ENCODE assay signal across 8 mouse cellular contexts in genomic region chr15:86184071-86184470, GRCm38 (mm10). TPM values are rescaled to one million over a fixed set of nuclear protein-coding genes. Genes with fewer than 3 reads are reported as not detected.
DNase-seq lines count a peak whose midpoint lies in the region; ATAC-seq and TF ChIP-seq lines count a peak whose summit lies in the region.

No protein-coding gene starts in this region.

- no peak for TF ChIP-seq POLR2A in CH12.LX (IDR thresholded peaks at IDR 0.05; ENCODE audit: low read depth, low read length)

- H3K4me2 ChIP-seq in heart, embryonic 11.5 days, result peak overlapping the region; percentile 70
- peak overlapping the region; percentile 68 for H3K4me2 ChIP-seq in CH12.LX (ENCODE audit: insufficient read depth, low read depth, poor library complexity, severe bottlenecking)
- peak overlapping the region; percentile 85 for H3K4me2 ChIP-seq in heart, embryonic 15.5 days
- H3K4me2 ChIP-seq in liver, embryonic 15.5 days, result peak overlapping the region; percentile 79

- no peaks in the 10 kb centered on the region for H3K36me3 ChIP-seq in heart, embryonic 11.5 days (ENCODE audit: control insufficient read depth, insufficient read depth, low read length)
- H3K36me3 ChIP-seq in CH12.LX (replicated peaks in 1 of 2; ENCODE audit: control insufficient read depth in 1 of 2, insufficient read depth in 1 of 2, low read length in 1 of 2), result no peaks in the 10 kb centered on the region
- no peaks in the 10 kb centered on the region for H3K36me3 ChIP-seq in heart, embryonic 15.5 days
- H3K36me3 ChIP-seq in liver, embryonic 15.5 days (replicated peaks), result no peaks in the 10 kb centered on the region

- dilution Hi-C loops in CH12.LX (cut with MboI; ENCODE audit: extremely low pct_ligation_motif_present, extremely low pct_unique_long_range_greater_than_20kb, low sequenced_read_pairs), result no loop called here

- H3K4me1 ChIP-seq in heart, embryonic 11.5 days (ENCODE audit: control insufficient read depth, insufficient read depth, low read length), result peaks cover 28% of the 10 kb centered on the region
- H3K4me1 ChIP-seq in CH12.LX (ENCODE audit: control insufficient read depth in 1 of 2, insufficient read depth in 2 of 2), result peaks cover 20 to 55% of the 10 kb centered on the region in 2 experiments
- H3K4me1 ChIP-seq in heart, embryonic 15.5 days (replicated peaks), result peaks cover 59% of the 10 kb centered on the region
- H3K4me1 ChIP-seq in liver, embryonic 15.5 days (replicated peaks), result peaks cover 27% of the 10 kb centered on the region

- no peak for TF ChIP-seq CTCF in CH12.LX (conservative IDR thresholded peaks at IDR 0.05 in 1 of 2, IDR thresholded peaks at IDR 0.05 in 1 of 2; ENCODE audit: low read depth in 2 of 2, low read length in 2 of 2)

- TF ChIP-seq RAD21 in CH12.LX (IDR thresholded peaks at IDR 0.05; ENCODE audit: low read depth, low read length), result no peak

- TF ChIP-seq EP300 in CH12.LX (IDR thresholded peaks at IDR 0.05; ENCODE audit: low read length), result no peak

- H3K79me2 ChIP-seq in CH12.LX (replicated peaks; ENCODE audit: control insufficient read depth, extremely low read depth, insufficient read depth, poor library complexity, severe bottlenecking), result no peaks in the 10 kb centered on the region; the same call in 1 of the 2 replicates

- H3K27me3 ChIP-seq in heart, embryonic 11.5 days (ENCODE audit: control insufficient read depth, insufficient read depth, low read length), result 0 out of 2 replicates have a peak, but pooled peaks cover 3% of the 10 kb centered on the region
- peaks cover 60% of the 10 kb centered on the region for H3K27me3 ChIP-seq in CH12.LX (replicated peaks)
- H3K27me3 ChIP-seq in heart, embryonic 15.5 days, result no peaks in the 10 kb centered on the region
- H3K27me3 ChIP-seq in liver, embryonic 15.5 days, result peaks cover 33% of the 10 kb centered on the region

- in situ Hi-C loops in CH12.LX (cut with MboI; ENCODE audit: low pct_ligation_motif_present, low pct_unique_long_range_greater_than_20kb, low sequenced_read_pairs), result no loop called here

- WGBS in heart, embryonic 11.5 days (ENCODE audit: insufficient replicate concordance), result 56% methylated on average over 5 of the region's 5 CpGs
- WGBS in heart, embryonic 15.5 days, result 52% methylated on average over 5 of the region's 5 CpGs
- 43% methylated on average over 5 of the region's 5 CpGs for WGBS in liver, embryonic 15.5 days (ENCODE audit: insufficient replicate concordance)

- H3K27ac ChIP-seq in heart, embryonic 11.5 days (ENCODE audit: low read depth, low read length), result no peak overlapping the region
- no peak overlapping the region for H3K27ac ChIP-seq in CH12.LX (ENCODE audit: insufficient read depth, low read depth)
- H3K27ac ChIP-seq in heart, embryonic 15.5 days, result peak overlapping the region; percentile 97; the same call in 1 of the 2 replicates
- H3K27ac ChIP-seq in liver, embryonic 15.5 days (replicated peaks), result no peak overlapping the region

- DNase-seq in heart, adult 9 months (ENCODE audit: low spot score in 2 of 2), result no peak
- no peak for DNase-seq in CH12.LX (ENCODE audit: extremely low read depth)
- DNase-seq in embryo, embryonic 11 days, result no peak
- DNase-seq in frontal cortex, postnatal 25 days (ENCODE audit: low spot score in 2 of 2), result no peak
- no peak for DNase-seq in urinary bladder, postnatal 10 days (ENCODE audit: low spot score)

- peak overlapping the region; percentile 75; the same call in 1 of the 2 replicates for H3K4me3 ChIP-seq in heart, embryonic 11.5 days (ENCODE audit: low read depth, low read length)
- H3K4me3 ChIP-seq in CH12.LX (replicated peaks in 1 of 3; ENCODE audit: low read depth in 2 of 3, low read length in 2 of 3, poor library complexity in 1 of 3), result peak overlapping the region in 2 of 3 experiments; percentile 18 to 69
- H3K4me3 ChIP-seq in heart, embryonic 15.5 days, result peak overlapping the region; percentile 76
- H3K4me3 ChIP-seq in liver, embryonic 15.5 days (replicated peaks), result peak overlapping the region; percentile 65; the same call in 1 of the 2 replicates

- ATAC-seq in heart, embryonic 11.5 days (replicated peaks; ENCODE audit: insufficient number of reproducible peaks, low FRiP score, low TSS enrichment), result no peak
- no peak for ATAC-seq in heart, embryonic 15.5 days (replicated peaks; ENCODE audit: insufficient number of reproducible peaks, insufficient read depth, low FRiP score, low read depth)
- ATAC-seq in liver, embryonic 15.5 days (ENCODE audit: insufficient read depth), result no peak

- H3K9ac ChIP-seq in heart, embryonic 11.5 days (ENCODE audit: low read depth, low read length), result peak overlapping the region; percentile 90
- peak overlapping the region; percentile 91; the same call in 1 of the 2 replicates for H3K9ac ChIP-seq in CH12.LX (ENCODE audit: insufficient read depth, low read depth)
- 0 out of 2 replicates have a peak overlapping the region, but pooled peaks have one; percentile 97 for H3K9ac ChIP-seq in heart, embryonic 15.5 days
- H3K9ac ChIP-seq in liver, embryonic 15.5 days, result no peak overlapping the region

- no peaks in the 10 kb centered on the region for H3K9me3 ChIP-seq in heart, embryonic 11.5 days (replicated peaks; ENCODE audit: control insufficient read depth, low read length)
- H3K9me3 ChIP-seq in CH12.LX (replicated peaks; ENCODE audit: low read length), result no peaks in the 10 kb centered on the region
- no peaks in the 10 kb centered on the region for H3K9me3 ChIP-seq in heart, embryonic 15.5 days (replicated peaks)
- no peaks in the 10 kb centered on the region for H3K9me3 ChIP-seq in liver, embryonic 15.5 days (replicated peaks)

TF ChIP-seq in CH12.LX, 34 proteins besides CTCF, POLR2A, EP300 and RAD21:
- TF ChIP-seq IRF4 (IDR thresholded peaks at IDR 0.05; ENCODE audit: low read depth, low read length) (no peak), BHLHE40 (IDR thresholded peaks at IDR 0.05; ENCODE audit: low read depth, low read length) (no peak), NELFE (IDR thresholded peaks at IDR 0.05; ENCODE audit: low read depth, low read length) (no peak), E2F4 (IDR thresholded peaks at IDR 0.05; ENCODE audit: insufficient replicate concordance, low read depth, low read length) (no peak), PAX5 (IDR thresholded peaks at IDR 0.05; ENCODE audit: low read length) (no peak), USF2 (conservative IDR thresholded peaks at IDR 0.05; ENCODE audit: low read depth, low read length) (no peak), CHD2 (IDR thresholded peaks at IDR 0.05; ENCODE audit: low read length) (no peak), SIN3A (IDR thresholded peaks at IDR 0.05; ENCODE audit: low read length) (no peak), ZKSCAN1 (IDR thresholded peaks at IDR 0.05; ENCODE audit: borderline replicate concordance, low read depth, low read length) (no peak), TBP (conservative IDR thresholded peaks at IDR 0.05; ENCODE audit: low read depth, low read length) (no peak), ZNF384 (IDR thresholded peaks at IDR 0.05; ENCODE audit: low read depth, low read length) (no peak), MAZ (IDR thresholded peaks at IDR 0.05; ENCODE audit: low read depth, low read length) (no peak), CHD1 (IDR thresholded peaks at IDR 0.05; ENCODE audit: low read depth, low read length) (no peak), NRF1 (IDR thresholded peaks at IDR 0.05; ENCODE audit: low read depth, low read length) (no peak), ZMIZ1 (IDR thresholded peaks at IDR 0.05; ENCODE audit: low read depth, low read length) (no peak), MAX (IDR thresholded peaks at IDR 0.05; ENCODE audit: low read length) (no peak)
TF ChIP-seq in CH12.LX: peak in this region for 0.

RNA-seq across cellular contexts. Expression of gene Cerk, which starts 1.9 kb away (rescaled TPM):
- polyA plus RNA-seq in heart, embryonic 11.5 days (2014; fragmentation: Nextera tagmentation; extraction: Ambion mirVana), result 10.1 and 10.6 TPM in 2 replicates
- 8.8 and 10.3 TPM in 2 replicates for total RNA-seq in CH12.LX (2012; rRNA removed)
- total RNA-seq in CH12.LX (2014; rRNA removed), result 3.7 and 4.4 TPM in 2 replicates
- 2.2 and 2.5 TPM in 2 replicates for polyA plus RNA-seq in CH12.LX (2012; ENCODE audit: insufficient read length, low read depth)
- 13.2 and 17.9 TPM in 2 replicates for polyA plus RNA-seq in heart, embryonic 15.5 days (2015; fragmentation: Nextera tagmentation; extraction: Ambion mirVana)
- 4.1 and 4.8 TPM in 2 replicates for polyA plus RNA-seq in liver, embryonic 15.5 days (2015; fragmentation: Nextera tagmentation; extraction: Ambion mirVana)

RNA-seq across cellular contexts. Expression of gene Tbc1d22a, which starts 30.2 kb away (rescaled TPM):
- polyA plus RNA-seq in heart, embryonic 11.5 days (2014; fragmentation: Nextera tagmentation; extraction: Ambion mirVana), result 6.0 and 7.3 TPM in 2 replicates
- total RNA-seq in CH12.LX (2012; rRNA removed) (15.0 and 20.2 TPM in 2 replicates), CH12.LX (2014; rRNA removed) (19.4 and 21.1 TPM in 2 replicates)
- polyA plus RNA-seq in CH12.LX (2012; ENCODE audit: insufficient read length, low read depth), result 16.5 and 17.6 TPM in 2 replicates
- 9.2 and 12.5 TPM in 2 replicates for polyA plus RNA-seq in heart, embryonic 15.5 days (2015; fragmentation: Nextera tagmentation; extraction: Ambion mirVana)
- 6.6 and 8.3 TPM in 2 replicates for polyA plus RNA-seq in liver, embryonic 15.5 days (2015; fragmentation: Nextera tagmentation; extraction: Ambion mirVana)
